Mouse (Mus musculus): ENCODE data around the gene Tango6. TPM values are rescaled to one million over a fixed set of nuclear protein-coding genes. Genes with fewer than 3 reads are reported as not detected.

The Tango6 gene
- total RNA-seq, 4 experiments from 2014 or later: 10.6 to 11.9 (median 11.5) TPM

DNA sequence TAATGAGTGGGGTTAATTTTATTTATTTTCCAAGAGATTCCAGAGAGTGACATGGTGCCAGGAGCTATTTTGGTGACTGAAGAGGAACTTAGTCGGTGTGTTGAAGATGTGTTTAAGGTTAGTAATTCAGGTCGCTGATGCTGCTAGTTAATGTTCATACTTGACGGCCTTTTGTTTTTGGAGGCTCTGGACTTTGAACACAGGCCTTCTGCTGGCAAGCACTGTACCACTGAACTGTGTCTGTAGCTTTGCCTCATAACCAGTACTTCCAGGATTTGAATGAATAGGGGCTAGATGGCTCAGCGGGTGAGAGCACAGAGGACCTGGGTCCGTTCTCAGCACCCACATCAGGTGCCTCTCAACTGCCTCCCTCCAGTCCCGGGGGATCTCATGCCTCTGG is 17.3 kb downstream of the Tango6 start:
- DNase-seq (ENCODE audit: low spot score in 2 of 2): no peak

DNA sequence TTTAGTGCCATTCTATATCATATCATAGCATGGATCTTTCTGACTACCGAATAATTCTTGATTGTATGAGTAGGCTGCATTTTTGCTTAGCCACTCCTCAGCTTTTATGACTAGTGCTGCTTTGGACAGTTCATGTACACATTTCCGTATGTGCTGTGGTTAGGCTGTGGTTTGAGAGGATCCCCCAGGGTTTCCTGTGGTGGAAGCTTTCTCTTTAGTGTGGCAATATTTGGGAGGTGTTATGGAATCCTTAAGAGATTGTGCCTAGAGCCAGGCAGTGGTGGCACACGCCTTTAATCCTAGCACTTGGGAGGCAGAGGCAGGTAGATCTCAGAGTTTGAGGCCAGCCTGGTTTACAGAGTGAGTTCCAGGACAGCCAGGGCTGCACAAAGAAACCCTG is 18.5 kb downstream of the Tango6 start:
- DNase-seq (ENCODE audit: low spot score in 2 of 2): no peak

DNA sequence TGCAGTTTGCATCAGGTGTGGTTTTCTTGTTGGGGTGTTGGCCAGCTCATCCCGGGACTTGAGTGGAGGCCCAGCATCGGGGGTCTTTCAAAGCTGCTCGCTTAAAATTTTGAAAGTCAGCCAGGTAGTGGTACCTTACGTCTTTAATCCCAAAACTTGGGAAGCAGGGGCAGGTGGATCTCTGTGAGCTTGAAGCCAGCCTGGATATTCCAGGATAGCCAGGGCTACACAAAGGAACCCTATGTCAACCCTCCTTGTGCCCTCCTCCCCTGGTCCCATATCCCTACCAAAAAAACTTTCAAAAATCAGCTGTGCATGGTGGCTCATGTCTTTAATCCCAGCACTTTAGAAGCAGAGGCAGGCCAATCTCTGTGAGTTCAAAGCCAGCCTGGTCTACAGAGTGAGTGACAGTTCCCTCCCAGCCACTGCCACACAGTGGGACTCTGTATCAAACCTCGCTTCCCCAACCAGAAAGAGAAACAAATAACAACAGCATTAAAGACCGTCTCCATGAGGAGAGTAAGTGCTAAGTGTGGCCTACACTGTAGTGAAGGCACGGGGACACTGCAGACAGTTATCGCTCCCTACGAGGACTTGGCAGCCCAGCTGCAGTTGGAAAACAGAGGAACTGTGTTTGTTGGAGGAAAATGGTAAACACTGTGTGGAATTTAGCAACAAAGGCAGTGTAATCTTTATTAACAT is 21.5 kb downstream of the Tango6 start:
- DNase-seq (ENCODE audit: low spot score in 2 of 2): no peak

DNA sequence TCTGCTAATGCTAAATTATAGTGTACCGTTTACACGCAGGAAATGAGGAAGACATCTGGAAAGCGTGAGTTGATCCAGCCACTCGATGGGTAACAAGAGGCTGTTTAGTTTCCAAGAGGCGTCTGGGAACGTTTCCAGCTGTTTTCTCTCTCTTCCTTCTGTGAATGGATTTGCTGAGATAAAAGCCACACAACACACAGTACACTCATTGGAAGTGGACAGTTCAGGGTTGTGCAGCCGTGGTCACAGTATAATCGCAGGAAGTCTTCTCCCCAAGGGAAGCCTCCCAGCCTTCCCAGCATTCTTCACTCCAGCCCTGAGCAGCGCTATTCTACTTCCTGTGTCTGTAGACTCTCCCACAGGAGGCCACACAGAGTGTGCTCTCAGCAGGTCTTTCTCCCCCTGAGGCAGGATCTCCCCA is 22.0 kb downstream of the Tango6 start:
- peak; percentile 23 to 26 for DNase-seq (ENCODE audit: low spot score in 2 of 2)

DNA sequence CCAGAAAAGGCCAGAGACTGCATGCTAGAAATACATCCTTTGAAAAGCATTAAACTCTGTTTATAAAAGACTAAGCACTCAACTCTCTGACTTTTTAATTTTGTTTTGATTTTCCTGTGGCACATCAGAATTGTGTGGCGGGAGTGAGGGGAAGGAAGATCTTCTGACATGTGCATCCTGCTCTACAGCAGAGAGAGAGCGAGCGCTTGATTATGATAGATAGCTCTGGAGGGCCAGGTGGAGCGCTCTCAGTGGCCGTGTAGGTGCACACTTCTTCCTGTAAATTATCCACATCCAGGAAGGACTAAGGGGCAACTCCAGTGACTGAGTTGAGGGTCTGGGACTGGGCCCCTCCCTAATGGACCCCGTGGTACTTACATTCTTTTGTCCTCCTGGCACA is 23.3 kb downstream of the Tango6 start:
- DNase-seq (ENCODE audit: low spot score in 2 of 2): no peak

DNA sequence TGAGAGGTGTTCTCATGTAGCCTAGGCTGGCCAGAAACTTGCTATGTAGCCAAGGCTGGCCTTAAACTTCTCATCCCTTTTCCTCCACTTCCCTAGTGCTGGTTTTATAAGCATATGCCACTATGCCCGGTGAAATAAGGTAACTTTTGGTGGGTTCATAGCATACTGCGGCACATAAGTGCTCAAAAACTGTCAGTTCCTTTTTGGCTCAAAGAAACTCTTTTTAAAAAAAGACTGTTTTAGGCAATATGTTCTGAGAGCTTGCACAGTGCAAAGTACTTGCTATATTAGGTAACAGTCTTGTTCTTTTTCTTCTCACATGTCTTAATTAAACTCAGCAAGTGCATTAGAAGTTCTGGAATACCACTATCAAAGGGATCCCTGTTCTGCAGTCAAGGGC is 27.1 kb downstream of the Tango6 start:
- DNase-seq (ENCODE audit: low spot score in 2 of 2): no peak

DNA sequence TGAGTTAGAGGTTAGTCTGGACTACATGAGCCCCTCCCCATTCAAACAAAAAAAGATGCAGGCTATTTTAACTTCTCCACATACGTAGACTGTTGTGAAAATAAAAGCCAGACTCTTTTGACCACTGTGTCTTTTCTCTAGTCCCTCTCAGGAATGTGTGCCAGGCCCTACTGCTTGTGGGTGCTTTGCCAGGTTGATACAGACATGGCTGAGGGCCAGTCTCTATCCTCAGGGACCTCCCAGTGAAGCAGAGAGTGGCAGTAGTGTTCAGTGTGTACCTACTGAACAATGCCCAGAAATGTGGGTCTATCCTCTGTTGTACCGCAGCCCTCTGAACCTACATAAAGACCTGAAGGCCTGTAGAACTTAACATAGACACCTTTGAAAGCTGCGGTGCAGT is 29.6 kb downstream of the Tango6 start:
- no peak for DNase-seq (ENCODE audit: low spot score in 2 of 2)

DNA sequence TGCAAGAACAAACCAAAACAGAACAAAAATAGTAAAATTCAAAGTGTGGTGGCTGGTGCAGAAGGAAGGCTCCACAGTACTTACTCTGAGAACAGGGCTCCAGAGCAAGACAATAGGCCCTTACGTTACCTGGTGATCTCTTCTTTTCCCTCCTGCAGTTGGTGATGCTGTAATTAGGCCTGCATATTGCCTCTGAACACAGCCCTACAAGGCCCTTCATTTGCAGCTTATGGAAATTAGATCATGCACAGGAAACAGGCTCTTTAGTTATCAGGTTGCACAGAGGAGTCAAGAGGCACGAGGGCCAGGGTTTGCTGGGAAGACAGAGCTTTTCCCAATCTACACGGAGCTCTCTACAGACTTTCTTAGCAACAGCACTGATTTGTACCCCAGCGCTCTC is 31.4 kb downstream of the Tango6 start:
- no peak for DNase-seq (ENCODE audit: low spot score in 2 of 2)

DNA sequence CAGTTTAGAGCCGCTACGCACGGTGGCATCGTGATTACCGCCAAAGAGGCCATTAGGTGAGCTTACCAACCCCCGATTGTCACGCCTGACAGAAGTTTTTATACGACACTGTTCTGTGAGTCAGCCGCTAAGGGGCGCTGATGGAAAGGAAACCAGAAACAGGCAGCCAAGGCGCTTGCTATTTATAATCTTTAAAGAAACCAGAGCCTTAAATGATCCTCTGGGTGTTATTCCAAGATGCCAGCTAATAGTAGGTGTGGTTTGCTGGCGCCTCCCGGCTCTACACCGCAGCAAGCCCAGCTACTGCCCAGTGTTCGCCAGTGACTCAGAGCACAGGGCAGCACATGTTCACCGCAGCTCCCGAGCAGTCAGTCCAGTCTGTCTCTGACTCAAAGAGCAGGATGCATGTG is 35.2 kb downstream of the Tango6 start:
- DNase-seq (ENCODE audit: low spot score in 2 of 2): peak; percentile 52 to 81

DNA sequence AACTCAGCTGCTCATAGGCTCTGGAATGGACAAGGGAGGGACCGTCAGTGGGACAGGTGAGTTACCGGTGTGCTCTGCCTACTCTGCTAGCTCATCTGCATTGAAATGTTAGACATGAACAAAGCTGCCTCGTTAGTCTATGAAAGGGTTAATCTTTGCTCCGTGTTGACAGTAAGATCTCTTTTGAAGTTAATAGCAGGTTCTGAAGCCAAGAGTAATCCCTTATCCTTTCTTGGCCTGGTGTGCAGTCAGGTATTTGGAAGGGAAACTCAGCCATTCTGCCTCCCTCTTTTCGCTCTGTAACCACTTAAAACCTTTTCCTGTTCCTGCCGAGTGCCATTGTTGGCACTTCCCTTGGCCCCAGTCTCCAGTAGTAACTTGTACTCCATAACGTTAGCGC is 38.1 kb downstream of the Tango6 start:
- DNase-seq (ENCODE audit: low spot score in 2 of 2): no peak

DNA sequence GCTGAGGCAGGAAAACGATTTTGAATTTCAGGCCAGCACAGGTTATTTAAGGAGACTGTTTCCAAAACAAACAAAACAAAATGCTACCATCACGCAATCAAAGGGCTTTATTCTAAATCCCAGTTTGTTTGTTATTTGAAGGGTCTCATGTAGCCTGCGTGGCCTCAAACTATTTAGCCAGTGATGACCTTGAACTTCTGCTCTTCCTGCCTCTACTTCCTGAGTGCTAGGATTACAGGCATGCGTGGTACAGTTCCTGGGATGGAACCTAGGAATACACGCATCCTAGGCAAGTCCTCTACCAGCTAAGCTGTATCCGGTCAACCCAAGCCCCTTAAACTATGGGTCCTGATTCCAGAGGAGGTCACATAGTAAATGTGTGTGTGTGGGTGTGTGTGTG is 39.6 kb downstream of the Tango6 start:
- DNase-seq (ENCODE audit: low spot score in 2 of 2): no peak

DNA sequence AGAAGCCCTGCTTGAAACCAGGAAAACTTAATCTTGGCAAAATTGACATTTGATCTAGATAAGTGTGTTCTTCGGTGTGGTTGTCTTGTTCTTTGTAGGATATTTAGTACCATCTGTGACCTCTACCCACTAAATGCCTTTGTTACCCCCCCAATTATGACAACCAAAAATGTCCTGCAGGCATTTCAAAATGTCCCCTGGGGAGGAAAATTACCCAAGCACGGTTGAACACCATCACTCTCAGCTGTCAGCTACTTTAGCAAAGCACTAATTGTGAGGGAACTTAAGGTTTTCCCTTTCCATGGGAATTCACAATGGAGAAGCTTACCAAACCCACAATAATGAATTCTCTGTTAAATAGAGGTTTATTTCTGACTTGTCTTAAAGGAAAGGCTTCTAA is 41.1 kb downstream of the Tango6 start:
- no peak for DNase-seq (ENCODE audit: low spot score in 2 of 2)

DNA sequence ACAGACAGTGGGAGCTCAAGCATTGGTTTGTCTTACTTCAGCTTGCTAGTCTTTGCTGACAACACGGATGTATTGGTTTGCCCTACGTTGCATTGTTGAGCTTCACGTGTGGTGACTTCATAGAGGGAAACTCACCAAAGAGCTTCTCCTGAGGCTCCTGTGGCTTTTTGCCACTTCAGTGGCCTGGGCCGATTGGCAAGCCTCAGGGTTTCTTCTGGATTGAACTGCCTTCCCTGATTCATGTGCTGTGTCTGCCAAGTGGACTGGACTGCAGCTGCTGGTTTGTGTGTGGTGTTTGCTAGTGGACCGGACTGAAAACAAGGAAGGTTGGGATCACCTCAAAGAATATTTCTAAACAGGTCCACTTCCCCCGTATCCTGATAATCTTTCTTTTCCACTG is 43.7 kb downstream of the Tango6 start:
- DNase-seq (ENCODE audit: low spot score in 2 of 2): no peak

DNA sequence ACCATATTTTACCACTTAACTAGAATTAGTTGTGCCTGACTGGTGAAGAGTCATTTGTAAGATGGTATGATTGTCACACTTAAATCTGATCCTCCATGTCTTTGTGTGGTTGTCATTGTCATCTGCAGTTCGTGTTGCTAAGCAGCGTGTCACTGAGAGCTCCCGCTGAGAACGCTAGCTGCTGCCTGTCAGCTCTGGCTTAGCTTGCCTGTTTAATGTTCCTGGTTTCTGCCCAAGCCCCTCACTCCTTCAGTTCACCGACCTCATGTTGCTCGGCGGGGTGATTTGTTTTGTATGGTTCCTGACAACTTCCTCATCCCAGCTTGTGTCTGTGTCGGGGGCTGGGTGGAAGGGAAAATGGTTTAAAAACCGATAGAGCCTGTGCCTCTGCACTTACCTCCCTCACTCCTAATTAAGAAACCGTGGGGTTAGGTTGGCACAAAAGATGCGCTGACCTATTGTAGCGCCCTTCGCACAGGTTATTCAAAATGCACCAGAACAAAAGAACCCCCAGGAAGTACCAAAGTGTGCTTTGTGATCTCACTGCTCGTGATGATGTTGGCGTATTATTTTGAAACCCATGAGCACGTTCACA is 44.5 kb downstream of the Tango6 start:
- DNase-seq (ENCODE audit: low spot score in 2 of 2): no peak

DNA sequence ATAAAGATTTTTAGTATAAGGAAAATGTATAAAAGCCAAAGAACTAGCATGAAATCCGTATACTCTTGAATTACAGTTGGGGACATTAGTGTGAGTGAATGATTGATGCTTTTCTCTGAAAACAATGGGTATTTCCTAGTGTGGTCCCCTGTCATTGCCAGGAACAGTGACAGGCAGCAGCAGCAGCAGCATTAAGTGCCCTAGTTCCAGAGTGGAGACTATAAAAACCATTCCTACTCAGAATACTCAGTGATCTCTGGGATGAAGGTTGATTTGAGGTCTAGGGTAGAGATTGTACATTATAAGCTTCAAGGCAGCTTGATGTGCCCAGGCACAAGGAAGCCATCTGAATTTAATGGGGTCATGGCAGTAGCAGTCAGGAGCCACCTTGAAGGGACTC is 45.0 kb downstream of the Tango6 start:
- no peak for DNase-seq (ENCODE audit: low spot score in 2 of 2)

DNA sequence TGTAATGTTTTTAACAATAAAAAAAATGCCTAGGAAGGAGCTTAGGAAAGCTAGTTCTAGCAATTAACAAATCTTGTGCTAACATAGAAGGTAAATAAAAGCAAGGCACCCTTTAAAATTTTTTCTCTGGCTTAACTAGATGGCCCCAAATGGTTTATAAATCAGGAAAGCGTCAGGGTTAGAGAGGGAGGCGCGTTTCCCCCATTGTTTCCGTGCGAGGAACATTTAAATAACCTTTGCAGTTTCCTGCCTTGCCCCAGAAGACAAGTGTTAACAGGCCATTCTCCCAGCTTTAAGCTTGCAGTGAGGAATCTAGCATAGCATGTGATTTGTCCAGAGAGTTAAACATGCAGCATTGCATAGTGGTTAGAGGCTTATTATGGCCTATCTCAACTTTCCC is 50.1 kb downstream of the Tango6 start:
- no peak for DNase-seq (ENCODE audit: low spot score in 2 of 2)

DNA sequence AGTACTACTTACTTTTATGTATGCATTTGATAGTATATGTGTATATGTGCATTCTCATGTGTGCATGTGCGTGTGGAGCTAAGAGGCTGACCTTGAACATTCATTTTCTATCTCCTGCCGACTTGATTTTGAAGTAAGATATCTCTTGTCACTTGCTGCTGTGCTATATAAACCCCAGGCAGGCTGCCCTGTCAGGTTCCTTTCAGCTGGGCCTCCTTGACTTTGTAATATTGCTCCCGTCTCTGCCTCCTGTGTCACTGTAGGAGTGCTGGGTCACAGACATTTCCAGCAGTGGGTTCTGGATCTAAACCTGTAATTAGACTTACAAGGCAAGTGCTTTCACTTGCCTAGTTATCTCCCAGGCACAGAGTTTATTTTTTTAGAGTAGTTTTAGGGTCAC is 50.8 kb downstream of the Tango6 start:
- peak; percentile 27 to 42 for DNase-seq (ENCODE audit: low spot score in 2 of 2)

DNA sequence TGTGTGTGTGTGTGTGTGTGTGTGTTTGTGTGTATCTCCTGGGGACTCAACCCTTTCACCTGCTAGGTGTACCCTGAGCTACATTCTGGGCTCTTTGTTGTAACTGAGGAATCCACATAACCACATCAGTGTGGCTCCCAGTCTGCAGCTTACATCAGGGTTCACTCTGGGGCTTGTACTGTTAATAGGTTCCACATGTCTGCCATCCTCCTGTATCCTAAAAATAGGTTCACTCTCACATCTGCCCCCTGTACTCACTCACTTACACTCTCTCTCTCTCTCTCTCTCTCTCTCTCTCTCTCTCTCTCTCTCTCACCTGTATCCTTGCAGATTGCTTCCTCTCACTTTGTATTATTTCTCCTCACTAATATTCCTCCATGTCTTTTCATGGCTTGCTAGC is 51.4 kb downstream of the Tango6 start:
- DNase-seq (ENCODE audit: low spot score in 2 of 2): peak in 1 of 2 experiments; percentile 13

DNA sequence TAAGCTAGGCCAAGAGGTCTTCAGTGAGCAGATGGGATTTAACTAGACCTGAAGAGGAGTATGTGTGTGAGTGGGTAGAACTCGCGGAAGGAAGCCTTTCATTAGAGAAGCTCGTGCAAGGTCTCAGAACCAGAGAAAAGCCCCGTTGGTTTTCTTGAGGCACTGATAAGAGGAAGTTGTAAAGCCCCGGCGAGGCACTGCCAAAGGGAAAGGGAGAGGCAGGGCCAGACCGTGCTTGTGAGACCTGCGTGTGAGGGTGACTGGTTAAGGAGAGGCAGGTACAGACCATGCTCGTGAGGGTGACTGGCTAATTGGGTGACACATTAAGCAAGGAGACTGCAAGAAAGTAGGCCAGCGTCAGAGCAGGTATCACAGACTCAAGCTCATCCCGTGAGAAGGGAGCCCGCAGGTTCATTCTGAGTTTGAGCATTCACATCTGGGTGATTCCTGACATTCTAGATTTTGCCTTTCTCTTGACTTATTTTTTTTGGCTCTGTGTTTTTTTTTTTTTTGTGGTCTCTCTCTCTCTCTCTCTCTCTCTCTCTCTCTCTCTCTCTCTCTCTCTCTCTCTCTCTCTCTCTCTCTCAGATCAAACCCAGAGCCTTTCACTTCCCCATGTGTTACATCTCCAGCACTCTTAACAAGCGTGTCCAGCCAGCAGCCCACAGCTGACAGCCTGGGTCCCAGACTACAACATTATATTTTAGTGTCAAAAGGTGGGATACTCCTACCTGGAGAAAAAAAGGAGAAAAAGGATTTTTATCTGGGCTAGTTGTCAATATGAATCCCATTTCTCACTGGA is 54.2 kb downstream of the Tango6 start:
- no peak for DNase-seq (ENCODE audit: low spot score in 2 of 2)

DNA sequence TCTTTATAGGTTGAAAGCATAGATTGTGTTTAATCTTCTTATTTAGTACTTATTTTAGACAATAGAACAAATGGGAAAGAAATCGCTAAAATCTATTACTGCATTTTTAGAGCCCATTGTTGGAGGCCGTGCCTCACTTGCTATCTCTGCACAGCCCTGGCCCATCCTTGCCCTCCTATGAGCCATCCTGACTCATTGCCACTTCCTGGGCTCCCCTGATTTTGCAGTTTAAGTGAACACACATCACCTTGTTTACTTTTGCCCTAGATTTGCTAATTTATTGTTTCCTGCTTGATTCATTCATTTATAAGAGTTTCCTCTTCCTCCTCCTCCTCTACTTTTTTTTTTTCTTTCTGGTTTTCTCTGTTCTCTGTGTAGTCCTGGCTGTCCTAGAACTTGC is 55.0 kb downstream of the Tango6 start:
- no peak for DNase-seq (ENCODE audit: low spot score in 2 of 2)

DNA sequence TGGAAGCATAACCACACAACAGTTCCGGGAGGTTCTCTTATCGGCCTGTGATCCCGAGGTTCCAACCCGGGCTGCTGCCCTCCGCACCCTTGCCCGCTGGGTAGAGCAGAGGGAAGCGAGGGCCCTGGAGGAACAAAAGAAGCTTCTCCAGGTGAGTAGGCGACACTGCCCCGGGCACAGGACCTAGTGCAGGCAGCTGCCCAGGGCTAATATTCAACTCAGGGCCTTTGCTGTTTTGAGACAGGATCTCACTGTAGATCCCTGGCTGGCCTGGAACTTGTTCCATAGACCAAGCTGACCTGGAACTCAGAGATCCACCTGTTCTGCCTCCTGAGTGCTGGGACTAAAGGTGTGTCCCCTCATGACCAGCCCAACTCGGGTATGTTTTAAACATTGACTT is 59.5 kb downstream of the Tango6 start:
- no peak for DNase-seq (ENCODE audit: low spot score in 2 of 2)

DNA sequence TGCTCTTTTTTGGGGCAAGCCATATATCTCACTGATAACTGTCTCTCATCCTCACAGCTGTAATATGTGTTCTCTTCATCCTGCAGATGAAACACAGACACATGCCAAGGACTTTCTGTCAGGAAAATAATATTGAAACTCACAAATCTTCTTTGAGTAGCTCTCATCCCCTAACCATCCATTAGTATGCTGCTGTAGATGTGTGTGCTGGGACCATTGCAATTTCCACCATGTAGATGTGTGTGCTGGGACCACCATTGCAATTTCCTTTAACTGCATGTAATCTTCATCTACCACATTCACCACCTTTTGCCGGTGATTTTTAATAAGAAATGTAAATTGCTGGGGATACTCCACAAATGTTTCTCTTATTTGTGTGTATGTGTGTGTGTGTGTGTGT is 60.5 kb downstream of the Tango6 start:
- no peak for DNase-seq (ENCODE audit: low spot score in 2 of 2)

DNA sequence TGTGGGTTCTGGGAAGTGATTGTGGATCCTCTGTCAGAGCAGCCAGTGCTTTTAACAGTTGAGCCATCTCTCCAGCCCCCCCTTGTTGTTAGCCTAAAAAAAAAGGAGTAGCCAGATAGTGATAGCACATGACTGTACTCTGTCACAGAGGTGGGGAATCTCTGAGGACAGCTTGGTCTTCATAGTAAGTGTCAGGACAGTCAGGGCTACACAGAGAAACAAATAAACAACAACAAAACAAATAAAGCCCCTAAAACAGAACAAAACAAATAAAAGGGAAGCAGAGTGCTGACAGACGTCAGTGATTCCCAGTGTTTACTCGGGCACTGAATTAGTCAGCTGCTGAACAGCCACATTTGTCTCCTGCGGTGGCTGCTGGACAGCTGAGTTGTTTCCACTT is 70.6 kb downstream of the Tango6 start:
- no peak for DNase-seq (ENCODE audit: low spot score in 2 of 2)
